Mouse (Mus musculus): ENCODE measurements around the gene Gm17490.

Gm17490 gene

GRCm38 (mm10) chr2:11625890-11626289 is at the start of gene Gm17490:
Gm17490 (minus strand) TSS chr2:11626264.
- DNase-seq (ENCODE audit: low spot score in 2 of 2): no peak

DNA sequence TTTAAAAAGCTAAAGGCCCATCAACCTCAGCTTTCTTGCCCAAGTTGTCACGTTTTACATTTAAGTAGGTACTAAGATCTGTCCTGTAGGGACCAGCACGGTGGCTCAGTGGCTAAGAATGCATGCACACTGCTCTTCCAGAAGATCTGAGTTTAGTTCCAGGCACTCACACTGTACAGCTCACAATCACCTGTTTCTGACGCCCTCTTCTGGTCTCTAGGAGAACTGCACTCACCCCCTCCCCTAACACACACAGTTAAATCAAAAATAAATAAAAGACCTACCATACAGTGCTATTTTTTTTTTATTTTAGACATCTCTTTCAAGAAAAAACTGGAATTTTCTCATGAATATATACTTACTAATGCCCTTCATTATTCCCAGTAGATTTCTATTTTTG is 46.1 kb upstream of the Gm17490 start:
- DNase-seq (ENCODE audit: low spot score in 2 of 2): peak in 1 of 2 experiments; percentile 27

DNA sequence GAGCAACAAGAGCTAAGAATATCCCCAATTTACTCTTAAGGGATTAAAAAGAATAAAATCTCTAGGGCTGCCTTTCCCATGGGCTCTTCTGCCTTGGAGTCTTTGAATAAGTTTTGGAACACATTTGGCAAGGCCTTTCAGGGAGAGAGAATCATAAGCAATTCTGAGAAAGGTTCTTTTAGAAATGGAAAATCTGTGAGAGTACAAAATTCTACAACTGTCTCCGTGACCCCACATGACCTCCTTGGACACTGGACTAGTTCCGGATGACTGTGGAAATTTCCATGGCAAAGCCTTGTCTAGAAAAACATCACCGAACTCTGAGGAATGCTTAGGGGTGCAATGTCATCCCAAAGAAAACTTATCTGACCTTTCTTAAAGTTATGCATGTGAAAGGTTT is 39.3 kb upstream of the Gm17490 start:
- no peak for DNase-seq (ENCODE audit: low spot score in 2 of 2)

DNA sequence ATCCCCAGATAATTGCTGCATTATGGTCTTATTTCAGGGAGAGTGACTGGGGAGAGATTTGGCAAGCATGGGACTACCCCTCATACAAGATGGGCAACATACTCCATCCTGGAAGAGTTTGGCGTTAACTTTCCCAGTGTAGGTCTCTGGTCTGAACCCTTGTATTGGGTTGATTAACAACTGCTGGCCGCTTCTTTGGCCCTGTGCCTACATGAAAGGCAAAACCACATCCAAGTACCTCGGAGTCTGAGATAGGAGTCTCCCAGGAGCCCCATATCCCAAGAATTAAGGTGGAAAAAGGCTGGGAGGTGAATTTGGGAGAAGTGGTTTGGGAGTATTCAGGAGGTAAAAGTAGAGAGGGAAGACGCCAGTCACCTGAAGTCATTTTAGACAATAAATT is 38.7 kb upstream of the Gm17490 start:
- DNase-seq (ENCODE audit: low spot score in 2 of 2): no peak

DNA sequence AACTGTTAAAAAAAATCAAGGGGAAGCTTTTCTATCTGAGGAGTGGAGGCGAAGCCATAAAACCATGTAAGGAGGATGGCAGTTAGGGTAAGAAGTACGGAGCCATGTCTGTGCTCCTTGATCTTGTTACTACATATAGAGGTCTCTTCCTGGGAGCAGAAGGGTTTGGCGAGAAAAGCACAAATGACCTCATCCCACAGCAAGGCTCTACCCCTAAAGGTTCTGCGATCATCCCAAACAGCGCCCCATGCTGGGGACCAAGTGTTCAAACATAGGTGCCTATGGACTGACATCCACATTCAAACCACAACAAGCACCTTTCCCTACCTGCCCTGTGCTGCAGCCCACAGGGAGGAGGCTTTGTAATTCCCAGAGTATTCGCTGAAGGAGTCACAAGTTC is 38.3 kb upstream of the Gm17490 start:
- peak in 1 of 2 experiments; percentile 44 for DNase-seq (ENCODE audit: low spot score in 2 of 2)

- peak; percentile 89 to 90 for DNase-seq (ENCODE audit: low spot score in 2 of 2)
Observed at GRCm38 (mm10) chr2:11663961-11664360, 37.9 kb upstream of the Gm17490 start.

- no peak for DNase-seq (ENCODE audit: low spot score in 2 of 2)
Observed at GRCm38 (mm10) chr2:11662907-11663230, 36.8 kb upstream of the Gm17490 start.

DNA sequence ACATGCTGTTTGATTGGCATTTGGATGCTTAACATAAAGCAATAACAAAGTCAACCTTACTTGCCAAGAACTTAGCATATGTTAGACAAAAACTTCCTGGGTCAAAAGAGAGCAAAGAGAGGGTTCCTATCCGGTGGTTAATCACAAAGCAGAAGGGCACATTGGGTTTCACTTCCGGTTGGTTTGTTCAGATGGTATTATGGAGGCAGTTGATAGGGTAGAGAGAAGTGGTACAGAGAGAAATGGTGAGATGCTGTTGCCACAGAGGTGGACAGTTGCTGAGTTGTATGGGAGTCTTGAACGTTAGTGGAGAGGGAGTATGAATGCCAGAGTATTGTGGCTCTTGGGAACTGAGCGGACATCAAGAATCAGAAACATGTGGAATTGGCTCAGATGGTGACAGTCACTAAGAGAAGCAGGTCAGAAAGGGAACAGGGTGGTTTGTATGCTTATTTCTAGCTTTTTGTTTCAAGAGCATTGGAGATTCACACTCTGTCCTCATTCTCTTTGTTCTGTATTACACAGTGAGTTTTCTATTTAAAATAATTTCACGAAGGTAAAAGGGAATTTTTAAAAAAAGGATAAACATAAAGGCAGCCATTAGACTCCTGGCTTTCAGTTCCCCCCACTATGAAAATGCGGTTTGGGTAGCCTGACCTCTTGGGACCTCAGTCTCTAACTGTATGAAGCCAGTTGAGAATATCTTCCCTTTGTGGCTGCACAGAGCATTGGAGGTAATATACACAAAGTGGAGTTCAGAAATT is 36.3 kb upstream of the Gm17490 start:
- DNase-seq (ENCODE audit: low spot score in 2 of 2): peak; percentile 59 to 68

DNA sequence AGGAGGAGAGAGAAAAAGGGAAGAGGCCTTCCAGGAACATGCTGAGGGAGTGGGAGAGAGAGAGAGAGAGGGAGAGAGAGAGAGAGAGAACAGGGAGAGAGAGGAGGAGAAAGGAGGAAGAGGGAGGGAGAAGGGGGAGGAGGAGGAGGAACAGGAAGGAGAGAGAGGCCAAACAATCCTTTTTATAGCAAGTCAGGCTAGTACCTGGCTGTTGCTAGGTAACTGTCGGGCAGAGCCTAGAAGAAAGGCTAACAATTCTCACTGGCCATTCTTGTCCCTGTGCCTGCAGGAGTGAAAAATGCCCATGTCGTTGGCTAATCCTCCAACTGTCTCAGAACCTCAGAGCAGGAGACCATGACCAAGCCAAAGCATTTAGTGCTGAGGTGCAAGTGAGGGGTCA is 33.2 kb upstream of the Gm17490 start:
- DNase-seq (ENCODE audit: low spot score in 2 of 2): no peak

GRCm38 (mm10) chr2:11657581-11657980 is 31.5 kb upstream of the Gm17490 start:
- DNase-seq (ENCODE audit: low spot score in 2 of 2): no peak

- DNase-seq (ENCODE audit: low spot score in 2 of 2): no peak
Observed at GRCm38 (mm10) chr2:11654990-11655931, 29.2 kb upstream of the Gm17490 start.

- DNase-seq (ENCODE audit: low spot score in 2 of 2): no peak
Observed at GRCm38 (mm10) chr2:11653780-11654179, 27.7 kb upstream of the Gm17490 start.

DNA sequence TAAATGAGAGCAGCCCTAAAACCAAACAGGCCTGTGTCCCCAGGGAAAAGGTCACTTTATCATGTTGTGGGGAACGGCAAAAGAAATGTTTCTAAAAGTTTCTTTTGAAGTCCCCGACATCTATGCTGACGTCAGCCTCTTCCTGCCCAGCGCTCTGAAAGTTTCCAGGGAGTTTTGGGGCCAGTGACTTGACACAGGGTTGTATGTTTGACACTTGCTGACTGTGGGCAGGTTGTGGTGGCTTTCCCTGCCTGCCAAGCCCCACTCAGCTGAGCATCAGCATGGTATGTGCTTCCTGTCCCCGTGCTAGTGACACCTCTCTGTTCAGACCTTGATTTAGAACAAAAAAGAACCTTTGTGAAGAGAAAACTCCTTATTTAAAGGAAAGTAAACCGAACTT is 27.3 kb upstream of the Gm17490 start:
- peak; percentile 66 to 67 for DNase-seq (ENCODE audit: low spot score in 2 of 2)

DNA sequence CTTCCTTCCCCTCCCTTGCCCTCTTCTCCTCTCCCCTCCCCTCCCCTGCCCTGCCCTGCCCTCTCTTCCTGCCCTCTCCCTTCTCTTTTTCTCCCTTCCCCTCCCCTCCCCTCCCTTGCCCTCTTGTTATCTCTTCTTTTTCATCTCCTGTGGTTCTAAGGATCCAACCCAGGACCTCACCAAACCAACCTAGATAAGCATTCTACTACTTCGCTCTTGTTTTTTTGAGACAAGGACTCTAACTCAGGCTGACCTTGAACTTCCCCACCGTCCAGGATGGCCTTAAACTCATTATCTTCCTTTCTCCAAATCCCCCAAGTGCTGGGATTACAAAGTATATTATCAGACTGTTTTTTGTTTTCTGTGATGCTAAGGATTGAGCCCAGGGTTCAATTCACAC is 26.7 kb upstream of the Gm17490 start:
- DNase-seq (ENCODE audit: low spot score in 2 of 2): no peak

- no peak for DNase-seq (ENCODE audit: low spot score in 2 of 2)
Observed at GRCm38 (mm10) chr2:11652196-11652595, 26.1 kb upstream of the Gm17490 start.

DNA sequence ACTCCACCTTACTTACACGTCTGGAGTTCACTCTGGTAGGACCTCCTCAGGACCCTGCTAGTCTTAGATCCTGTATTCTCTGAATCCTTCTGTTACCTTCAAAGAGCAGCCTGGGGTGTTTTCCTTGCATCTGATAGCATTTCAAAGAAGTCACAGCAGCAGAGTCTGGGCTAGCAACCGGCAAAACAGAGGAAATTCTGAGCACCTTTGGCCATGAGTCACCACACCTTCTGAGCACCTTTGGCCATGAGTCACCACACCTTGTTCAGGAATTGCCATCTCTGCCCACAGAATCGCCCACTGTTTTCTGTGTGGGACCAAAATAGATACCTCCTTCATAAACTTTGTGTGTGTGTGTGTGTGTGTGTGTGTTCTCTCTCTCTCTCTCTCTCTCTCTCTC is 25.4 kb upstream of the Gm17490 start:
- no peak for DNase-seq (ENCODE audit: low spot score in 2 of 2)

DNA sequence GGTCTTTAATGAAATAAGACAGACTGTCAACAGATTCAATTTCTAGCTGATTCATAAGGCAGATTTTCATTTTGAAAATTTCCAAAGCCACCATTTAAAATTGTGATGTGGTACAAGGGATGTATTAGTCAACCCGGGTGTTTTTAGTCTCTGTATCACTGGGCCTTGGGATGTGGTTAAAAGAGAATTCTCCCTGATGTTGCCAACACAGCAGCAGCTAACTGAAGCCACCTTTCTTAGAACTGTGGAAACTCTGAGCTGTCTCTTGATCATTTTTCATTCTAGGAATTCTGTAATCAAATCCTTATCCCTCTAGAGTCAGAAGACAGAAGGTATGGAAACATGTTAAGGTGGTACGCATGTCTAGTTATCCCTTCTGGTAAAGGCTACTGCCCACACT is 19.2 kb upstream of the Gm17490 start:
- no peak for DNase-seq (ENCODE audit: low spot score in 2 of 2)

DNA sequence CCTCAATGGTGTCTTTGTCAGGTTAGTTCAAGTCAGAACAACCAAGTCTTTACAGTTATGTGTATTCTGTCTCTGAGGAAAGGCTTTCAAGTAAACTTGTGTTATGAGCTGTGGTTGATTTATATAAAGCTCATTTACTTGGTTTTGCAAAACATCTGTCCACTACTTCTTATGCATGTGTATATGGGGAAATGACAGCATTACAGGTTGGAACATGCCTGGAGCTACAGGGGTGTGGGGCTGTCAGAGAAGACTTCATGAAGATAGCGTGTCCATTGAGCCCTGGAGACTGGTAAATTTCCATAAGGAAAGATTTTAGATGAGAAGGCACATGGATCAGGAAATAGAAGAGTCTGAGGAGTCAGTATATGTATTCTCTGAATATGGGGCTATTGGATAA is 18.0 kb upstream of the Gm17490 start:
- DNase-seq (ENCODE audit: low spot score in 2 of 2): no peak

DNA sequence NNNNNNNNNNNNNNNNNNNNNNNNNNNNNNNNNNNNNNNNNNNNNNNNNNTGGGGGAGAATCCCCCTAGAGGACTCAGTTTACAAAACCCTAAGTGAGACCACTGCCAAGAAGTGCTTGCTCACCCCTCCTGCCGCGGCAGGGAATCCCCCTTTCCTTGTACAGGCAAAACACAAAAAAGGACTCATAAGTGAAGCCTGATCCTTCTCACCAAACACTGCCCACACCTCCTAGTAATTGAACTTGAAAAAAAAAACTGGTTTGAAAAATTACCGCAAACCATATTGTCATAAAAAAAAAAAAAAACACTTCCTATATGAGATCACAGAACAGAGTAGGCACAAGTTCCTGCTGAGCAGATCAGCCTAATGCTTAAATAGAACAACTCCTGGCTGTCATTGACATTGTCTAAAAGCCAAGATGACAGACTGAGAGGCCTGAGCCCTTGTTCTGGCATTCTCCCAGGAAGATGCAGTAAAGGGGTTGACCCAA is 16.4 kb upstream of the Gm17490 start, which contains the start of gene Il2ra:
Il2ra (plus strand) TSS at position 357 of the 491 bp plus-strand sequence.
- no peak for DNase-seq (ENCODE audit: low spot score in 2 of 2)

DNA sequence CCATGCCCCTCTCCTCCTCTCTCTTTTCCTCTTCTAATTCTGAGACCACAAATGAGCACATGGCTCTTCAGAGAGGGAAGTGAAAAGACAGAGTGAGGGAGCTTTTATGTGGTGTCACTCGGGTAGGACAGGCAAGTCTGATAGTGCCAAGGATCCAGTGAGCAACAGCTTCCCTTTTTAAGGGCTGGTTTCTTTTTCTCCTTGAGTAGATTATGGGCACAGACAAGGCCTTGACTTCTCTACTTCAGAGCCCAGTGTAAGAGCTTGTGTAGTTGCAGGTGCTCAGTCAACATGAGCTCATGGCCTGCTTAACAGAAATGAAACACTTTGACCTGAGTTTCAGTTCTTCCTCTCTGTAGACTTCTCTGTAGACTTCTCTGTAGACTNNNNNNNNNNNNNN is 11.1 kb upstream of the Gm17490 start:
- peak; percentile 75 to 77 for DNase-seq (ENCODE audit: low spot score in 2 of 2)

GRCm38 (mm10) chr2:11636138-11636480 is 10.0 kb upstream of the Gm17490 start:
- DNase-seq (ENCODE audit: low spot score in 2 of 2): peak in 1 of 2 experiments; percentile 38

GRCm38 (mm10) chr2:11635471-11636137 is 9.5 kb upstream of the Gm17490 start:
- DNase-seq (ENCODE audit: low spot score in 2 of 2): peak; percentile 55 to 66

All from spleen, postnatal 36 days (tissue).